Comparison of ENCODE assay signal across 15 mouse cellular contexts in the genomic region with DNA sequence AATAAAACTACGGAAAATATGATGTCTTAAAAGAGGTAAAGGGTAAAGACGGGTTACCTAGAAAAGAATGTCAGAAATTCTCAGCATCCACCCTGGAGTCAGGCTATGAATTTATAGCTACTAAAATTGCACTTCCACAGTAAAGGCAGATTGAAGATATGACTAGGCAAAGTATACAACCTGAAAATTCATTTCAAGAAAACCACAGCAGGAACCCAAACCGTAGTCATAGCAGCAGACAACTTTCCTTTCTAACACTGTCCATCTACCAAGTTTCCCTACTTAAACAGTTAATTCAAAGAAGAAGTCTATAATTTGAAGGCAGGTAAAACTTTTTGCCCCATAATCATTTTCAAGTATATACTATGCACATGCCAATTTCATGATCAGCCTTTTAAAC.
"Had no signal": no experiment of that assay in that cellular context is flagged by ENCODE, and none has a peak within 500 bp of the region (broad histone marks: within the 10 kb centered on the region; RNA-seq: fewer than 3 reads in every experiment).

No protein-coding gene starts in this region.

- H3K4me2 ChIP-seq: neural tube, embryonic 13.5 days; neural tube, embryonic 15.5 days; stomach, embryonic 15.5 days had no signal

- H3K4me3 ChIP-seq: neural tube, embryonic 13.5 days; neural tube, embryonic 15.5 days; stomach, embryonic 15.5 days had no signal

- H3K9ac ChIP-seq: neural tube, embryonic 13.5 days; neural tube, embryonic 15.5 days; stomach, embryonic 15.5 days had no signal

- H3K36me3 ChIP-seq: neural tube, embryonic 13.5 days; neural tube, embryonic 15.5 days; stomach, embryonic 15.5 days had no signal

- H3K27ac ChIP-seq: neural tube, embryonic 13.5 days; neural tube, embryonic 15.5 days; stomach, embryonic 15.5 days; stomach, postnatal 0 days had no signal

- H3K9me3 ChIP-seq: neural tube, embryonic 13.5 days; neural tube, embryonic 15.5 days; stomach, embryonic 15.5 days had no signal

- DNase-seq: retina, postnatal 1 day; right cerebral cortex, adult 18-20 months; right cerebral cortex, postnatal 14 days; right cerebral cortex, postnatal 25 days; right cerebral cortex, postnatal 4 days; spleen, adult 18-20 months; thymus, adult 18-20 months; thymus, adult 2 months; thymus, postnatal 25 days; thymus, postnatal 36 days; thymus, postnatal 4 days had no signal

- H3K4me1 ChIP-seq: neural tube, embryonic 13.5 days; neural tube, embryonic 15.5 days; stomach, embryonic 15.5 days had no signal
